Mouse (Mus musculus) adrenal gland, postnatal 36 days (tissue): ENCODE measurements at regions not wholly inside any gene's neighbourhood (a gene's known extent, or its start where the extent isn't known, plus 50 kb on each side); places are given as distances from the start of the nearest gene placed in this dataset.
A peak's percentile ranks its signal among the peaks of the same experiment; 100 is the strongest.

ENCODE experiments used
- DNase-seq, 2 experiments: peaks; one replicate each; pipeline ENCODE4 v3.0.0; 2021; ENCODE audit warnings: mixed read lengths in 1 of 2

DNA sequence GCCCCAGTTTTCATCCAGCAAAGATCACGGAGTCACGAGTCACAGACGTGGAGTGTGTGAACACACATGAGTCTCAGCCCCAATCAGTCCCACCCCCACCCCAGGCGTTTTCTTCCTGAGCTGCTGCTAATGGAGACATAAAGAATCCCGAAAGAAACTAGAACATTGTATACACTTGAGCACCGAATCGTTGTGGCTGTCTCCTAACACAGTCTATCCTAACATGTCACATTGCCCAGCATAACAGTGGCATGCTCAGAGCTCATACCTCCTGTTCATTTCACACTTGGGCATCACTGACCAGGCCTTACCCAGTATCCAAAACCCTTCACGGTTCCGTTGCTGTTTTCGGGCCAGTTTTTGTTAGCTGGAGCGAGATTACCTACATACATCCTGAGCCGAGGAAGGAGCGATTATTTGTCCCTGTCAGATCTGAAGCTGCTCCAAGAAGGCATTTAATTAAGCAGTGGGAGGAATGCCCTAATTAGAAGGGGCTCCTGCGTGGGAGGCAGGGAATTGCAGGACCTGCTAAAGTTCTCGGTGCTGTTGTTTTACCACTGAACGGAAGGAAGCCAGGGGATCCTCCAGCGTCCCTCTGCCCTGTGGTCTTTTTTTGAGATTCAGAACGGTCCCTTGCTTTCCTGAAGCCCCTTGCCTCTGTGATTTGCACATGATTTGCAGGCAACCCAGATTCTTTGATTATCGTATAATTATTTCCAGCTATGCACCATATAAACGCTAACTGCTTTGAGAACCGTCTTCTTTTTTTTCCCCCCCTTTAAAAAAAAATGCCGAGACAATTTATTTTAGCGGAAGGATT lies 53.4 kb upstream of the Nap1l1 start:
- DNase-seq: no peak

- DNase-seq: no peak
These were observed 52.7 kb upstream of the Nap1l1 start for GRCm38 (mm10) chr10:111420195-111420838.

GRCm38 (mm10) chr10:111422057-111422456 lies 51.0 kb upstream of the Nap1l1 start:
- DNase-seq: no peak

DNA sequence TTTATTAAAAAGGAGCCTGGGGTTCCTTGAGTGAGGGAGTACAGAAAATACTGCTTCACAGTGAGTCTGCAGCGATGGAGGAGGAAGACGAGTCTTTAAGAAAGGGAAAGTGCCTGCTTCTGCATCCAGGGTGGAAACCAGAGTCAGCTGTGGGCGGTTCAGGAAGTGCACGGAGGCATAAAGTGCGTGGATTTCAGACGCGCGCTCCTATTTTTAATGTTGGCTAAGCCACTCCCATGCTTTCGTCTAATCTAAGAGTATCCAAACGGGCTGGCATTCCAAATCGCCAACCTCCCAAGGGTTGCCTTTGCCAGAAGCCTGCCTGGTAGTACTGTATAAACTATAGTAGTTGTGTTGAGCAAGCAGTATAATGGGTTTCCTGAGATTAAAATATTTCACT lies 50.4 kb upstream of the Nap1l1 start:
- peak; percentile 43 to 47 for DNase-seq
